In the genomic region with DNA sequence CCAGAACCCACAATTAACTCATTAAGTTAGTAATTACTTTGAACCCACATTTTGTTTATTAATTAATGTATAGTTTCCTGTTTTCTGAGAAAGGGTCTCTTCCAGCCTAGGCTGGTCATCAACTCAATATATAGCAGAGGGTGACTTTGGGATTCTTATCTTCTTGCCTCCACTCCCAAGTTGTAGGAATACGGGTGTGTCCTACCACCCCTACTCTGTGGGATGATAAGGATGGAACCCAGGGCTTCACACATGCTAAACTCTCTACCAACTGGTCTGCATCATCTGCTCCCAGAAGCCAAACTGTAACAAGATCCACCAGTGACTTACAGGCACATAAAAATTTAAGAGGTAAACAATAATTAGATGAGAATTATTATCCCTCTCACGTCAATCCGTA, we compare ENCODE assay signal across 29 mouse cellular contexts. TPM values are rescaled to one million over a fixed set of nuclear protein-coding genes. Genes with fewer than 3 reads are reported as not detected.
"Had no signal": no experiment of that assay in that cellular context is flagged by ENCODE, and none has a peak within 500 bp of the region (broad histone marks: within the 10 kb centered on the region; RNA-seq: fewer than 3 reads in every experiment).

No protein-coding gene starts in this region.

- H3K36me3 ChIP-seq: hindbrain, embryonic 10.5 days; hindbrain, embryonic 12.5 days; limb, embryonic 10.5 days; limb, embryonic 12.5 days had no signal

- H3K9ac ChIP-seq: heart, embryonic 12.5 days; hindbrain, embryonic 12.5 days; hindbrain, embryonic 14.5 days; limb, embryonic 12.5 days had no signal

- H3K27me3 ChIP-seq: heart, embryonic 12.5 days; hindbrain, embryonic 12.5 days; limb, embryonic 12.5 days had no signal

- H3K4me2 ChIP-seq: heart, embryonic 12.5 days; hindbrain, embryonic 12.5 days; hindbrain, embryonic 14.5 days; limb, embryonic 12.5 days had no signal

- H3K4me1 ChIP-seq: heart, embryonic 10.5 days; heart, embryonic 12.5 days; hindbrain, embryonic 10.5 days; hindbrain, embryonic 12.5 days; limb, embryonic 10.5 days; limb, embryonic 12.5 days had no signal

- DNase-seq: gastrocnemius, adult 2 months; gastrocnemius, postnatal 10 days; gastrocnemius, postnatal 25 days; heart, adult 18-20 months; heart, postnatal 10 days; heart, postnatal 4 days; kidney, adult 18-20 months; kidney, adult 8-10 months; kidney, postnatal 10 days; kidney, postnatal 25 days; kidney, postnatal 4 days had no signal

- H3K27ac ChIP-seq: gastrocnemius, adult 2 months; heart, embryonic 10.5 days; hindbrain, embryonic 10.5 days; hindbrain, embryonic 12.5 days; hindbrain, embryonic 14.5 days; layer of hippocampus, adult 2 months; left cerebral cortex, adult 2 months; limb, embryonic 10.5 days; limb, embryonic 12.5 days had no signal

- ATAC-seq: hindbrain, embryonic 16.5 days; inflammation-experienced regulatory T-cells, adult 6 months; intestine, postnatal 0 days had no signal

- H3K4me3 ChIP-seq: gastrocnemius, adult 2 months; heart, embryonic 10.5 days; heart, embryonic 12.5 days; hindbrain, embryonic 10.5 days; hindbrain, embryonic 12.5 days; layer of hippocampus, adult 2 months; left cerebral cortex, adult 2 months; limb, embryonic 10.5 days; limb, embryonic 12.5 days had no signal

RNA-seq across cellular contexts. Expression of gene Tmem212, which starts 27.9 kb away (rescaled TPM):
- polyA plus RNA-seq: frontal cortex, adult 2 months; heart, embryonic 10.5 days; heart, embryonic 12.5 days; heart, embryonic 14.5 days; heart, embryonic 16.5 days; hindbrain, embryonic 10.5 days; hindbrain, embryonic 12.5 days; hindbrain, embryonic 14.5 days; inflammation-experienced regulatory T-cells, adult 6 months; kidney, embryonic 14.5 days; limb, embryonic 10.5 days; limb, embryonic 12.5 days; limb, embryonic 14.5 days; liver, adult 2 months had no signal
